Mouse (Mus musculus) C2C12 (cell line): Measurements from ENCODE around the gene Lrch1.

ENCODE experiments used
- CEBPB ChIP-seq: IDR thresholded peaks from one replicate; pipeline ENCODE4 v1.6.1; 2011; ENCODE audit warnings: low read depth, mild to moderate bottlenecking, control low read depth, moderate library complexity
- CTCF ChIP-seq: IDR thresholded peaks from one replicate; pipeline ENCODE4 v1.5.1; 2011; ENCODE audit not compliant: control insufficient read depth, insufficient read depth, insufficient read length
- FOSL1 ChIP-seq: IDR thresholded peaks from one replicate; pipeline ENCODE4 v1.8.0; 2011; ENCODE audit warnings: mild to moderate bottlenecking, low read length; ENCODE audit not compliant: poor library complexity, insufficient read depth, severe bottlenecking
- MAX ChIP-seq: IDR thresholded peaks from one replicate; pipeline ENCODE4 v1.6.1; 2011; ENCODE audit warnings: mild to moderate bottlenecking, control low read depth
- MYOG ChIP-seq: IDR thresholded peaks from one replicate; pipeline ENCODE4 v1.6.1; 2011; ENCODE audit not compliant: control insufficient read depth, insufficient read length; ENCODE audit errors: extremely low read depth
- USF1 ChIP-seq: IDR thresholded peaks from one replicate; pipeline ENCODE4 v1.6.1; 2011; ENCODE audit warnings: low read depth, mild to moderate bottlenecking, control low read depth, moderate library complexity

GRCm38 (mm10) chr14:74900705-74901369, 46.8 kb downstream of the Lrch1 start:
- no peak for TF ChIP-seq CTCF
- no peak for TF ChIP-seq FOSL1
- TF ChIP-seq USF1 = no peak
- TF ChIP-seq MAX = no peak
- no peak for TF ChIP-seq MYOG
- TF ChIP-seq CEBPB = no peak
